8 mouse cellular contexts compared by ENCODE assay signal in genomic region chr11:61342505-61343420, GRCm38 (mm10). TPM values are rescaled to one million over a fixed set of nuclear protein-coding genes. Genes with fewer than 3 reads are reported as not detected.
DNase-seq lines count a peak whose midpoint lies in the region; ATAC-seq lines count a peak whose summit lies in the region.

Slc47a2 (minus strand) TSS chr11:61342860.

- H3K27ac ChIP-seq in hindbrain, embryonic 12.5 days: no peak within 1 kb of the TSS
- H3K27ac ChIP-seq in liver, embryonic 13.5 days: no peak within 1 kb of the TSS
- H3K27ac ChIP-seq in neural tube, embryonic 14.5 days (ENCODE audit: low read depth, low read length): no peak within 1 kb of the TSS

- DNase-seq in ovary, postnatal 36 days (ENCODE audit: low spot score): peak; percentile 44
- DNase-seq in ovary, postnatal 10 days (ENCODE audit: low spot score): no peak
- peak; percentile 60 for DNase-seq in embryo, embryonic 9.5 days (ENCODE audit: extremely low spot score)
- no peak for DNase-seq in liver, embryonic 13.5 days
- DNase-seq in layer of hippocampus, adult 18-20 months (ENCODE audit: low spot score in 2 of 2): no peak
- no peak for DNase-seq in urinary bladder, postnatal 4 days (ENCODE audit: low spot score in 2 of 2)

- H3K4me1 ChIP-seq in hindbrain, embryonic 12.5 days: peaks cover 11% of the 10 kb centered on the region
- H3K4me1 ChIP-seq in liver, embryonic 13.5 days (replicated peaks): peaks cover 5% of the 10 kb centered on the region; the same call in 1 of the 2 replicates
- H3K4me1 ChIP-seq in neural tube, embryonic 14.5 days (ENCODE audit: control insufficient read depth, insufficient read depth, low read length): peaks cover 6% of the 10 kb centered on the region

- H3K27me3 ChIP-seq in hindbrain, embryonic 12.5 days: peaks cover 46% of the 10 kb centered on the region
- peaks cover 58% of the 10 kb centered on the region for H3K27me3 ChIP-seq in liver, embryonic 13.5 days
- no peaks in the 10 kb centered on the region; the same call in 1 of the 2 replicates for H3K27me3 ChIP-seq in neural tube, embryonic 14.5 days (ENCODE audit: control insufficient read depth, insufficient read depth, low read length)

- 4% methylated on average over 61 of the region's 61 CpGs for WGBS in hindbrain, embryonic 12.5 days
- WGBS in liver, embryonic 13.5 days (ENCODE audit: insufficient replicate concordance): 5% methylated on average over 61 of the region's 61 CpGs
- WGBS in neural tube, embryonic 14.5 days: 5% methylated on average over 53 of the region's 61 CpGs

- H3K9ac ChIP-seq in hindbrain, embryonic 12.5 days: peak within 1 kb of the TSS; percentile 43; the same call in 1 of the 2 replicates
- no peak within 1 kb of the TSS for H3K9ac ChIP-seq in liver, embryonic 13.5 days
- peak within 1 kb of the TSS; percentile 37 for H3K9ac ChIP-seq in neural tube, embryonic 14.5 days (replicated peaks; ENCODE audit: low read depth, low read length)

- ATAC-seq in hindbrain, embryonic 12.5 days (ENCODE audit: low FRiP score): no peak
- no peak for ATAC-seq in liver, embryonic 13.5 days (ENCODE audit: low read depth)
- ATAC-seq in neural tube, embryonic 14.5 days (ENCODE audit: low read depth): 0 out of 2 replicates have a peak, but pooled peaks have one; percentile 44

- peak within 1 kb of the TSS; percentile 67 for H3K4me2 ChIP-seq in hindbrain, embryonic 12.5 days (replicated peaks)
- H3K4me2 ChIP-seq in liver, embryonic 13.5 days: peak within 1 kb of the TSS; percentile 54
- peak within 1 kb of the TSS; percentile 66 for H3K4me2 ChIP-seq in neural tube, embryonic 14.5 days (ENCODE audit: low read depth, low read length)

- no peaks in the 10 kb centered on the region for H3K36me3 ChIP-seq in hindbrain, embryonic 12.5 days
- H3K36me3 ChIP-seq in liver, embryonic 13.5 days: no peaks in the 10 kb centered on the region
- no peaks in the 10 kb centered on the region for H3K36me3 ChIP-seq in neural tube, embryonic 14.5 days (ENCODE audit: control insufficient read depth, insufficient read depth, low read length)

- peak within 1 kb of the TSS; percentile 39 for H3K4me3 ChIP-seq in hindbrain, embryonic 12.5 days
- H3K4me3 ChIP-seq in liver, embryonic 13.5 days (replicated peaks): peak within 1 kb of the TSS; percentile 39
- H3K4me3 ChIP-seq in neural tube, embryonic 14.5 days (ENCODE audit: low read depth, low read length): peak within 1 kb of the TSS; percentile 35

- 0 out of 2 replicates have a peak, but pooled peaks cover 2% of the 10 kb centered on the region for H3K9me3 ChIP-seq in hindbrain, embryonic 12.5 days (replicated peaks)
- no peaks in the 10 kb centered on the region for H3K9me3 ChIP-seq in liver, embryonic 13.5 days (replicated peaks)
- H3K9me3 ChIP-seq in neural tube, embryonic 14.5 days (ENCODE audit: control insufficient read depth, low read length): no peaks in the 10 kb centered on the region

RNA-seq across cellular contexts. Expression of gene Slc47a2, which starts in this region (rescaled TPM):
- not detected in 2 replicates for polyA plus RNA-seq in hindbrain, embryonic 12.5 days (2016; fragmentation: Nextera tagmentation; extraction: Ambion mirVana)
- polyA plus RNA-seq in liver, embryonic 13.5 days (2015; fragmentation: Nextera tagmentation; extraction: Ambion mirVana): 0.06 and 0.09 TPM in 2 replicates
- not detected in 2 replicates for polyA plus RNA-seq in neural tube, embryonic 14.5 days (2014; fragmentation: Nextera tagmentation; extraction: Ambion mirVana)
- under 1 TPM; 0.12 to 0.18 TPM for total RNA-seq in layer of hippocampus, adult 18-20 months (2021)

Comparison
In these comparisons a context has a peak if more than half of its experiments do, and no peak if none do; other contexts are left out.
1. DNase-seq: peak in ovary, postnatal 36 days (single experiment) and embryo, embryonic 9.5 days (single experiment); none in ovary, postnatal 10 days (single experiment), liver, embryonic 13.5 days (single experiment), layer of hippocampus, adult 18-20 months (0 of 2) and urinary bladder, postnatal 4 days (0 of 2).
2. Peak in ATAC-seq, H3K4me3 ChIP-seq, H3K9ac ChIP-seq and H3K4me2 ChIP-seq in neural tube, embryonic 14.5 days; RNA of the gene not detected or under 1 TPM.
3. Peak in every context shown above with its lines, with median percentiles within 50 percentile points of each other: H3K4me2 ChIP-seq and H3K4me3 ChIP-seq.